Mouse (Mus musculus) layer of hippocampus, postnatal 14 days (tissue): ENCODE data around the gene Cercam. TPM values are rescaled to one million over a fixed set of nuclear protein-coding genes. Genes with fewer than 3 reads are reported as not detected.
A peak's percentile ranks its signal among the peaks of the same experiment; 100 is the strongest.
"Not testable (repeated sequence)": the region's sequence is repeated elsewhere in the genome, so short reads cannot be mapped to it uniquely, and the experiment has no call there.

Experiments used
- DNase-seq, 2 experiments: peaks; one replicate each; pipeline ENCODE4 v3.0.0; 2021 to 2022; ENCODE audit warnings: low spot score in 2 of 2, mixed read lengths in 1 of 2
- total RNA-seq, 2 experiments: library from RNA; stranded (reverse); gene quantifications; 2 replicates each; pipeline ENCODE4 v1.2.3; 2021

Gene Cercam
- total RNA-seq, 2 experiments from 2014 or later, result 8.0 to 12.2 TPM

DNA sequence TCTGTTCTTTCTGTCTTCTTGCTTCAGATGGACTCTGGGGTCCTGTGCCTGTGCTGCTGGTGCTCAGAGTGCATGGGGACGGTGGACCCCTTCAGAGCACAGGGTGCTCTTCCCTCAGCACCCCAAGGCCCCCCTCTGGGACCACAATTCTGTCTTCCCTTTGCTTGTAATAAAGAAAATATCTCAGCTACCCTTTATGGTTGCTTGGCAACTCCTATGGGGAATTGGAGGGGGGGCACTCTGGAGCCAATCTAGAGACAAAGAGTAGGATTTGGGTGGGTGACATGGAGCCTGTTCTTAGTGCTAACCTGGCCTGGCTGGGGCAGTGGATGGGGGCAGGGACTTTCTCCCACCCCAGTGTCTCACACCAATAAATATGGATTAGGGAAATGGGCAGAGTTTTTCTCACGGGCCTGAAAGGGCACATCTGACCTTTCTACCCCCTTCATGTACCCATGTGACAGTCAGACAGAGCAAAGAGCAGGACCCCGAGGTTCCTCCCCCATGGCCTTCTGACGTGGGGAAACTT, 15.9 kb upstream of the Cercam start:
- DNase-seq, result no peak

- DNase-seq, result no peak
These were observed 15.2 kb upstream of the Cercam start for GRCm38 (mm10) chr2:29853736-29854135.

- no peak for DNase-seq
These were observed 13.3 kb upstream of the Cercam start for GRCm38 (mm10) chr2:29855585-29856210.

GRCm38 (mm10) chr2:29856451-29857260, 12.3 kb upstream of the Cercam start:
- DNase-seq, result no peak

DNA sequence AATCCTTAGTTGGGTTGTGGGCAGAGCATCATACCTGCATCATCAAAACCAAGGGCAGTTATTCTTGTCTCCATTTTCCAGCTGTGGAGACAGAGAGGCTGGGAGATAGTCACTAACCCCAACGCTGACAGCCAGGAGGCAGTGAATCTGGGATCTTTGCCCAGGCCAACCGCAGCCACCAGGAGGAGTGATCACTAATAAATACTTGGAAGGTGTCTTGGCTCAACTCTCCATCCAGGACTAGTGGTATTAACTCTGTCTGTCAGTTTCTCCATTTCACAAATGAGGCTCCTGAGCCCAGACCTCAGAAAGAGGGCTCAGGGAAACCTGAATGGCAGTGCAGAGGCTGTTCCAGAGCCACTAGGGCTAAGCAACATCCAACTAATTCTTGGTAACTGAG, 11.6 kb upstream of the Cercam start:
- DNase-seq, result no peak

- no peak for DNase-seq
These were observed 11.0 kb upstream of the Cercam start for GRCm38 (mm10) chr2:29857967-29858366.

DNA sequence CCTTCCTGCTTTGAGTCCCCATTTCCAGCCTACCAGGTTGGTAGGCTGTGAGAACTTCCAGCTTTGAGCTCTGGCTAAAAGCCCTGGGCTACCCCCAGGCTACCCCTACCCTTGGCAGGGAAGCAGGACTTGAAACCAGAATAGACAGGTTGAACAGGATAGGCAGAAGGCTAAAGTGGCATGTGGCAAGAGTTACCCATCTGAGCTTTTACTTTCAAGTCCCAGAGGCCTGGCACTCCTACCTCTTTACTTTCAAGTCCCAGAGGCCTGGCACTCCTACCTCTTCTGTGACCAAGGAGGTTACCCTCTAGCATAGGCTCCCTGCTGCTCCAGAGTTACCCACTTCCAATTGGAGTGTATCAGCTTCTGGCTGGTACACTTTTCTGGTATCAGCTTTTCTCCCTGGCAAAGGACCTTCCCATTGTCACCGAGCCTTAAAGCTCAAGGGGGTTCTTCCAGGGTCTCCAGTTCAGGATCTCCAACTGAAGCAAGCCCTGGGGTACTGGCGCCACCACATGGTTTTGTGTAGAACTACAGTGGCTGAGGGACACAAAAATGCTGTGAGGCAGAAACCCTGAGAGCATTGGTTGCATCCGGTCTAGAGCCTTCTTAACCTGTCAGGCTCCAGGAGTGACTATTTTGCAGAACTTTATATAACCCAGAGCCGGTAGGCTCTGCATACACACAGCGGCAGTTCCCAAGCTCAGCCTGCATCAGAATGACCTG, 10.1 kb upstream of the Cercam start:
- DNase-seq, result peak; percentile 65 to 66

DNA sequence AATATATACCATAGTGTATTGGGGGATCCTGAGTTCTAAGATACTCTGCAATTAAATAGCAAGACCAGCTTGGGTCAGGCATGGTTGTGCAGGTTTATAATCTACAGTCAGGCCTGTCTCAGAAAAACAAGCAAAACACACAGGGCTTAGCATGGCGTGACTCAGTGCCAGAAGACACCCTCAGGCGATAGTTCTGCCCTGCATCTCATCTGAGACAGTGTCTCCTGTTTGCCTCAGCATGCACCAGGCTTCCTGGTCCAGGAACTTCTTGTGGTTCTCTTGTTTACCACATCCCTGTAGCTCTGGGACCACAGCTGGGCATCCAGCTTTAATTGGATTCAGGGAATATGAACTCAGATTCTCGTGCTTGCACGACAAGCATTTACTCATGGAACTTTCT, 3.8 kb upstream of the Cercam start:
- no peak for DNase-seq

DNA sequence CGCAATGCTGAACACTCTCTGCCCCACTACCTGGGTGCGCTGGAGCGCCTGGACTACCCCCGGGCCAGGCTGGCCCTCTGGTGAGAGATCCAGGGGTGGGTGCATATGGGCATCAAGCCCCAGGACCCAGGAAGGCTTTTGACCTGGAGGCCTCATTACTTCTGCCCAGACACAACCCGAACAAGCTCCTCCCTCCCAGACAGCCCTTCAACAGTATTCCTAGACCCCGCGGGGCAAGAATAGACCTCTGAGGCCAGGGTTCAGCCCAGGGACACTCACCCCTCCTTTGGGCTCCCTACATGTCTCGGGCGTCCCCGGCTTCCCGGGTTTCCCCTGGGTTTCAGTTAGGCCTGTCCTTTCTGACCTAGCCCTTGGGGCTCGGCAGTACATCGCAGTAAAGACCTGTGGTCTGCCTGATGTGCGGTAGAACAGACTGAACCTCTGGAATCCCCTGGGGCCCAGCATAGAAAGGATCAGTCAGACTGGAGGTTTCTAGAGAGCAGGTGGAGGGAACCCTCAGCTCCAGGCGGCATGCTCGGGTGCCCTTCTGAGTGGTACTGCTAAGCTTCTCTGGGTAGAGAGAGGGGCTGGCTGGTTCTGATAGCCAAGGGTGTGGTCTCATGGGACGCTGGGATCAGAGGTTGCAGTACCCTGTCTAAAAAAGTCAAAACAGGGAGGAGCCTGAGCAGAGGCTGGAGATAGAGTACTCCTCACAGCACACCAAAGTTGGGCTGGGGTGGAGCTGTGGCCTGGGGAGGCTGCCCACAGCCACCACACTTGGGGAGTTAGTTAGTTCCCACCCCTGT, 885 bp downstream of the Cercam start:
- no peak for DNase-seq

DNA sequence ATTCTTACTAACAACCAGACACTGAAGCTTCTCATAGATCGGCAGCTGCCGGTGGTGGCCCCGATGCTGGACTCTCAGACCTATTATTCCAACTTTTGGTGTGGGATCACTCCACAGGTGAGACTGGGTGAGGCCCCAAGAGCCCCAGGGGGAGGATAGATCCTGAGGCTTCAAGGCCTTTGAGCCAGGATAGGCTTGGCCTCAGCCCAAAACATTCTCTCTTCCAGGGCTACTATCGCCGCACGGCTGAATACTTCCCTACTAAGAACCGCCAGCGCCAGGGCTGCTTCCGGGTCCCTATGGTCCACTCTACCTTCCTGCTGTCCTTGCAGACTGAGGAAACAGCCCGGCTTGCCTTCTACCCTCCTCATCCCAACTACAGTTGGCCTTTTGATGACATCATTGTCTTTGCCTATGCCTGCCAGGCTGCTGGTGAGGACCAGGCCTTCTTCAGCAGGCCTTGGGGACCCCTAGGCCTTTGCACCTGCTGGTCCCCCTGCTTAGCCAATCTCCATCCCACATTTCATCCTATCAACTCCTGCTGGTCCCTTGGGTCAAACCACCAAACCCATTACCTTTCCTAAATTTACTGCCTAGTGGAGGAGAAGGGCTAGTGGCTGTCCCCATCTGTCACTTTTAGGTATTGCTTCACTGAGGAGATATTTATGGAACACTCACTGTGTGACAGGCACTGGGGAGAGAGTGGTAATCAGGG, 3.8 kb downstream of the Cercam start:
- DNase-seq, result no peak

DNA sequence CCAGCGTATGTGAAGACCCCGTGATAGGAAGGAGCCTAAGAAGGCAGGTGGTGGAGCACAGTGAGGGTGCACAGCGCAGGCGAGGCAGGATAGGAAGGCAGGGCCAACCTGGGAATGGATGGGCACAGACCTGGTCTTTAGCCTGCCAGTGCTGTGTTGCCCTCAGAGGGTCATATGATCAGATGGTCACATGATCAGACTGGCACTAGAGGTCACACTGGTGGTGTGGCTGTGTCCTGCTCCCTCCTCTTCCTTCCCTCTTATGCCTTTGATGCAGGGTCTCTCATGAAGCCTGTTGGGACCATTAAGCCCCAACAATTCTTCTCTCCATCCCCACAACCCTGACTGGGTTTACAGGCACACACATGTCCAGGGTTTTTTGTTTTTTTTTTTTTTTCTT, 4.8 kb downstream of the Cercam start:
- no peak for DNase-seq

DNA sequence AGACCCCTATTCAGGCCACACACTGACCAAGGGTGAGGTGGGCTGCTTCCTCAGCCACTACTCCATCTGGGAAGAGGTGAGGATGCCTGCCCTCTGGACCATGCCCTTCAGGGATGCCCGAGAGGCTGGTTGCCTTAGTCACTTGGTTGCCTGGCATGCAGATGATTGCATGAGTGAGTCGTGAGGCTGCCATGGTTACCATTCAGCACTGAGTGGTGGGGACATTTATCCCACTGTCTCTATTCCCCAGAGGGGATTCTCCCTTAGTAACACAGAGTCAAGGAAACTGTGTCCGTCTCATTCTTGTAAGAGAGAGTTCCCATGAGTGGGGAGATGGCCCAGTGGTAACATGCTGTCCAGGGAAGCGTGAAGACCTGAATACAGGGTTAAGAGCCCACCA, 9.1 kb downstream of the Cercam start:
- no peak for DNase-seq

GRCm38 (mm10) chr2:29879191-29879590, 10.2 kb downstream of the Cercam start:
- DNase-seq, result no peak

- DNase-seq, result no peak
These were observed 11.2 kb downstream of the Cercam start for GRCm38 (mm10) chr2:29879964-29880830.

GRCm38 (mm10) chr2:29886659-29887292, 17.8 kb downstream of the Cercam start:
- not testable (repeated sequence) for DNase-seq

- peak; percentile 100 for DNase-seq
These were observed 20.3 kb downstream of the Cercam start, which contains the start of gene Odf2 for GRCm38 (mm10) chr2:29889066-29889944. Gene Odf2, plus strand, starts transcription at chr2:29889221.

DNA sequence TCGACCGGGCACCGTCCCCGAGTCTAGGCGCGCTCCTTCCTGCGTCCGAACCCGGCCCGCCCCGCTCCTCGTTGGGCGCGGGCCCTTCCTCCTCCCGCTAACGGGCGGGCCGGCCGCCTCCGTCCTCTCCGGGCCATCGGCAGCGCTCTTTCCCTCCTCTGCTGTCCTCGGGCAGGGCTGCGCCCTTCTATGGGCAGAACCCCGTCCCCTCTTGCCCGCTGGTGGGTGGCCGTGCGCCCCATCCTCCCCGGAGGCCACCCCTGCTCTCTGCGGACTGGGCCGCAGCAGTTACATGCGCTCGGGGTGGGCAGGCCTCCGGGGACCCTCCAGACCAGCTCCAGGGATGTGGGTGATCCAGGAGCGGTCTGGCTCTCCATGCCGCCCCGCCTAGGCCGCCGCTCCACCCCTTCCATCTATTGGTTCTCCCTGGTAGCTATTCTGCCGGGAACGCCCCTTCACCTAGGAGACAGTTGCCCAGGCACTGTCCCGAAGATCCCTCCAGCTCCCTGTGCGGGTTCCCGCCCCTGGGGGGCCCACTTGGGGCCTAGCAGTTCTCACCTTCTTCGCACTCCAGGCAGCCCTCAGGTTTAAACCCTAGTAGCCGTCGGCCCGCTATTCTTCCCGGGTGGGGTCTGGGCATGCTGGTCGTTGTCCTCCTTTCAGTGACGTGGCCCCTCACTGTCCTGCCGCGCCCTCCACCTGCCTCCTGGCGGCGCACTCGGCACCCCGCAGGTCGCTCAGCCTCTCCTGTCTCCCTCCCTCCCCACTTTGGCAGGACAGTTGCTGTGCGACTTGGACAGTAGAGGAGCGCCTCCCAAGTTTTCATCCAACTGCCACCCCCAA, 21.2 kb downstream of the Cercam start:
- DNase-seq, result peak; percentile 86 to 90
